Mouse (Mus musculus): ENCODE results near the gene Acadm.

Gene Acadm

GRCm38 (mm10) chr3:153941613-153942012 lies 2.8 kb downstream of the Acadm start:
- DNase-seq (ENCODE audit: low read depth, low spot score) = no peak

GRCm38 (mm10) chr3:153940486-153940885 lies 3.9 kb downstream of the Acadm start:
- DNase-seq (ENCODE audit: low read depth, low spot score) = no peak

- no peak for DNase-seq (ENCODE audit: low read depth, low spot score)
These were observed 4.4 kb downstream of the Acadm start for GRCm38 (mm10) chr3:153940021-153940420.

GRCm38 (mm10) chr3:153937116-153937810 lies 7.2 kb downstream of the Acadm start:
- DNase-seq (ENCODE audit: low read depth, low spot score) = no peak

- no peak for DNase-seq (ENCODE audit: low read depth, low spot score)
These were observed 8.6 kb downstream of the Acadm start for GRCm38 (mm10) chr3:153935878-153936277.

GRCm38 (mm10) chr3:153932461-153932860 lies 12.0 kb downstream of the Acadm start:
- DNase-seq (ENCODE audit: low read depth, low spot score) = no peak

GRCm38 (mm10) chr3:153929526-153929925 lies 14.9 kb downstream of the Acadm start:
- DNase-seq (ENCODE audit: low read depth, low spot score) = no peak

- DNase-seq (ENCODE audit: low read depth, low spot score) = no peak
These were observed 18.1 kb downstream of the Acadm start for GRCm38 (mm10) chr3:153926333-153926732.

- DNase-seq (ENCODE audit: low read depth, low spot score) = no peak
These were observed 23.1 kb downstream of the Acadm start for GRCm38 (mm10) chr3:153921147-153921910.

GRCm38 (mm10) chr3:153917200-153917599 lies 27.2 kb downstream of the Acadm start:
- DNase-seq (ENCODE audit: low read depth, low spot score) = no peak

- no peak for DNase-seq (ENCODE audit: low read depth, low spot score)
These were observed 30.8 kb downstream of the Acadm start for GRCm38 (mm10) chr3:153913510-153914243.

- peak; percentile 91 for DNase-seq (ENCODE audit: low read depth, low spot score)
These were observed 31.6 kb downstream of the Acadm start, which contains the start of gene Rabggtb for GRCm38 (mm10) chr3:153912546-153913509. TSS of gene Rabggtb (minus strand) at chr3:153913009.

GRCm38 (mm10) chr3:153911882-153912440 lies 32.5 kb downstream of the Acadm start:
- DNase-seq (ENCODE audit: low read depth, low spot score) = no peak

GRCm38 (mm10) chr3:153911197-153911881 lies 33.1 kb downstream of the Acadm start:
- DNase-seq (ENCODE audit: low read depth, low spot score) = no peak

- DNase-seq (ENCODE audit: low read depth, low spot score) = no peak
These were observed 33.9 kb downstream of the Acadm start for GRCm38 (mm10) chr3:153910489-153910888.

GRCm38 (mm10) chr3:153908919-153909318 lies 35.5 kb downstream of the Acadm start:
- DNase-seq (ENCODE audit: low read depth, low spot score) = no peak

GRCm38 (mm10) chr3:153906136-153906871 lies 38.1 kb downstream of the Acadm start, which contains the start of gene Msh4:
TSS of gene Msh4 (minus strand) at chr3:153906138.
- DNase-seq (ENCODE audit: low read depth, low spot score) = no peak

GRCm38 (mm10) chr3:153905251-153906135 lies 38.9 kb downstream of the Acadm start:
- DNase-seq (ENCODE audit: low read depth, low spot score) = no peak
